Mouse (Mus musculus): Measurements from ENCODE around the gene Srgap2. TPM values are rescaled to one million over a fixed set of nuclear protein-coding genes. Genes with fewer than 3 reads are reported as not detected.

Gene Srgap2
- polyA plus RNA-seq, 1 experiment from 2014 or later = 15.3 TPM

- Histone ChIP-seq H3K27me3 (replicated peaks; ENCODE audit: control insufficient read depth, insufficient read depth, low read length) (peaks cover 8% of the 10 kb centered on the region; the same call in 1 of the 2 replicates), H3K4me2 (ENCODE audit: low read length) (no peak overlapping the region), H3K4me1 (ENCODE audit: control insufficient read depth, insufficient read depth, low read length) (peaks cover 3% of the 10 kb centered on the region; the same call in 1 of the 2 replicates), H3K4me3 (ENCODE audit: low read depth, low read length) (no peak overlapping the region), H3K36me3 (ENCODE audit: control insufficient read depth, insufficient read depth, low read length) (no peaks in the 10 kb centered on the region), H3K9ac (ENCODE audit: low read length) (no peak overlapping the region), H3K9me3 (replicated peaks; ENCODE audit: control insufficient read depth, low read length) (no peaks in the 10 kb centered on the region), H3K27ac (ENCODE audit: low read depth, low read length) (no peak overlapping the region)
- no peak for ATAC-seq
- no peak for DNase-seq (ENCODE audit: low spot score)
- 69% methylated on average over 8 of the region's 8 CpGs for WGBS
These were observed 288.2 kb downstream of the Srgap2 start for GRCm38 (mm10) chr1:131238931-131239381.

- H3K27ac ChIP-seq (ENCODE audit: low read depth, low read length) = no peak overlapping the region
- H3K4me2 ChIP-seq (ENCODE audit: low read length) = no peak overlapping the region
- no peaks in the 10 kb centered on the region for H3K9me3 ChIP-seq (replicated peaks; ENCODE audit: control insufficient read depth, low read length)
- no peaks in the 10 kb centered on the region for H3K27me3 ChIP-seq (replicated peaks; ENCODE audit: control insufficient read depth, insufficient read depth, low read length)
- peaks cover 3% of the 10 kb centered on the region; the same call in 1 of the 2 replicates for H3K4me1 ChIP-seq (ENCODE audit: control insufficient read depth, insufficient read depth, low read length)
- H3K4me3 ChIP-seq (ENCODE audit: low read depth, low read length) = no peak overlapping the region
- no peak for DNase-seq (ENCODE audit: low spot score)
- no peaks in the 10 kb centered on the region for H3K36me3 ChIP-seq (ENCODE audit: control insufficient read depth, insufficient read depth, low read length)
- no peak for ATAC-seq
- WGBS = 77% methylated on average over 7 of the region's 7 CpGs
- H3K9ac ChIP-seq (ENCODE audit: low read length) = no peak overlapping the region
These were observed 291.1 kb downstream of the Srgap2 start for GRCm38 (mm10) chr1:131236077-131236476.

Small RNA genes lying within 50 kb of the gene (microRNA-seq; reads per million reads assigned to microRNA genes)
- not detected for gene Gm24273

Other genes with a start within 250 kb of the Srgap2 start
- gene Ikbke, start 247.7 kb downstream of the Srgap2 start, polyA plus RNA-seq (2014; fragmentation: Nextera tagmentation; extraction: Ambion mirVana) = 0.29 and 0.72 TPM in 2 replicates
- 2.3 and 2.7 TPM in 2 replicates for gene Fam72a, start 551 bp upstream of the Srgap2 start, polyA plus RNA-seq (2014; fragmentation: Nextera tagmentation; extraction: Ambion mirVana)
- gene Avpr1b, start 71.9 kb upstream of the Srgap2 start, polyA plus RNA-seq (2014; fragmentation: Nextera tagmentation; extraction: Ambion mirVana) = not detected in 2 replicates
- gene Ctse, start 111.0 kb upstream of the Srgap2 start, polyA plus RNA-seq (2014; fragmentation: Nextera tagmentation; extraction: Ambion mirVana) = 0.10 TPM in 1 of 2 replicates, not detected in the other
- 0.98 and 1.1 TPM in 2 replicates for gene Rab7b, start 161.3 kb upstream of the Srgap2 start, polyA plus RNA-seq (2014; fragmentation: Nextera tagmentation; extraction: Ambion mirVana)
- gene Slc26a9, start 216.7 kb upstream of the Srgap2 start, polyA plus RNA-seq (2014; fragmentation: Nextera tagmentation; extraction: Ambion mirVana) = 0.04 and 0.12 TPM in 2 replicates

Measured in forebrain, embryonic 14.5 days (tissue).